Mouse (Mus musculus): ENCODE measurements around the gene Nyx. TPM values are rescaled to one million over a fixed set of nuclear protein-coding genes. Genes with fewer than 3 reads are reported as not detected.
A peak's percentile ranks its signal among the peaks of the same experiment; 100 is the strongest.

Gene Nyx
- polyA plus RNA-seq, 1 experiment: 0.40 TPM

DNA sequence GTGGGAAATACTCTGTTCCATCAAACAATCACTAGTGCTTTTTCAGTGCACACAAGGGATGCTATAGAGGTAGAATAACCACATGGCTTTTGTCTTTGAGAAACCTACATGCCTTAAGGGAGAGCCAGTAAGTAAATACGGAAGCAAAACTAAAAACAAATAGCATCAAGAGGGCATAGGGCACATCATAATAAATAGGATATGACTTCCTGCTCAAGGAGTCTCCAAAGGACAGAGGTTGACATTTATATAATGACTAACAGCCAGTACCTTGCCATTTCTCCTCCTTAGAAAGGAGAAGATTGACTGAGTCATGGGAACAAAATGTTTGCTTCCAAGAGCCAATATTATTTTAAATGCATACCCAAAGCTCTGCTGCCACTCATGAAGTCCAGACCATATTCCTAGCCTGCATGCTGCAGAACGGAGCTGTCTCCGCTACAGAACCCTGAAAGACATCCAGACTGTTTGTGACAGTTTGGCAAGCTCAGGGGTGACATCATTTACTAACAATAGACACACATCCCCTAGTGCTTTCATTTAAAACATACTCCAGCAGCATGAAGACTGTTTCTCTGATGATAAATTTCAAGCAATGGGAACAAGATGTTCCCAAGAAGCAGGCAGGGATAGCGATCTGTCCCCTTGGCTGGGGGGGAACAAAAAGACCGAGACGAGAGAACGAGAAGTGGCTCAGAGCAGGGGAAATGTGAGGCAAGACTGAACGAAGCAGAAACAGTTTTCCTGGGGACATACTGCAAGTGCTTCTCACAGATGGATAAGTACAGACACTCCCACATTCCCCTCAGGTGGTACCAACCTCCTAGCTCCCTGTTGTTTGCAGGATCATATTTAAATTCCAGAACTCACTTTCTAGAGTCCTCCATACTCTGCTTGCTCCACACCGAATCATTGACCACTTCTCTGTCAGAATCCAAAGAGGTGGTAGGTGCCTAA, 3.5 kb downstream of the Nyx start:
- no peak overlapping the region for H3K4me3 ChIP-seq (ENCODE audit: insufficient read depth, low read length)
- TF ChIP-seq CTCF (IDR thresholded peaks at IDR 0.05; ENCODE audit: extremely low read depth, insufficient read depth, low read length): no peak
- no peak for TF ChIP-seq POLR2A (IDR thresholded peaks at IDR 0.05; ENCODE audit: extremely low read depth, insufficient read depth, low read length)
- peak overlapping the region; percentile 37 for H3K27ac ChIP-seq (ENCODE audit: insufficient read depth, low read length)
- no peaks in the 10 kb centered on the region; the same call in none of the 2 replicates for H3K4me1 ChIP-seq (ENCODE audit: control insufficient read depth, insufficient read depth, low read length)

DNA sequence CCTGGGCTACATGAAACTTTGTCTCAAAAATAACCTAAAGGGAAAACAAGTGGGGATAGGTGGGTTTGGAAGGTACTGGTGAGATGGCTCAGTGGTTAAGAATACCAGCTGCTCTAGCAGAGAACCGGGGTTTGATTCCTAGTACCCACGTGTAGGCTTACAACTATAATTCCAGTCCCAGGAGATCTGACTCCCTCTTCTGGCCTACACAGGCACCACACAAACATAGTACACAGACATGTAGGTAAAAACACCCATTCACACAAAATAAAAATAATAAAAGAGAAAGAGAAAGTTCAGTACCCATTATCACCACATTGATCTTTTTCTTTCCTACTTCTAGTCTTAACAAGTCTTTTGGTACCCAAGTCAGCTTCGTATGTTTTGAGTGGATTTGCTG, 6.0 kb downstream of the Nyx start:
- Histone ChIP-seq H3K27ac (ENCODE audit: insufficient read depth, low read length) (no peak overlapping the region), H3K4me1 (ENCODE audit: control insufficient read depth, insufficient read depth, low read length) (no peaks in the 10 kb centered on the region; the same call in none of the 2 replicates), H3K4me3 (ENCODE audit: insufficient read depth, low read length) (no peak overlapping the region)
- no peak for TF ChIP-seq POLR2A (IDR thresholded peaks at IDR 0.05; ENCODE audit: extremely low read depth, insufficient read depth, low read length)
- no peak for TF ChIP-seq CTCF (IDR thresholded peaks at IDR 0.05; ENCODE audit: extremely low read depth, insufficient read depth, low read length)

DNA sequence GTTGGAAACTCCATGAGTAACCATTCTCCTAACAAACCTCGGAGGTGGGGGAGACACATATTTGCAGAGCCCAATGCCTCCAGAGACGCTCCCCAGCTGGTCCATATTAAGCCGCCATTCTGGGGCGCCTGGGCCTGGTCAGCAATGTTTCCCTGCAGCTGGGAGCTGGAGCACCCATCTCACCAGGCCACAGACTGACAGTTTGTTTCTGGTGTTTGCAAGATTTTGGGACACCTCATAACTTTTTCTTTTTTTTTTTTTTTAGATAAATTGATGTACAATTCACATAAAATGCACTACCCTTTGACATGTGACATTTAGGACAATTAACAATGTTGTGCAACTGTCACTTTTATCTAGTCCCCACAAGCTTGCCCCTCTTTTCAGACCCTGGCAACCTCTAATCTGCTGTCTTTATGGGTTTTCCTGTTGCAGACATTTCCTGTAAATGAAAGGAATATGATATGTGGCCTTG, 6.9 kb downstream of the Nyx start:
- no peak overlapping the region for H3K27ac ChIP-seq (ENCODE audit: insufficient read depth, low read length)
- H3K4me1 ChIP-seq (ENCODE audit: control insufficient read depth, insufficient read depth, low read length): no peaks in the 10 kb centered on the region; the same call in none of the 2 replicates
- TF ChIP-seq CTCF (IDR thresholded peaks at IDR 0.05; ENCODE audit: extremely low read depth, insufficient read depth, low read length) (no peak), POLR2A (IDR thresholded peaks at IDR 0.05; ENCODE audit: extremely low read depth, insufficient read depth, low read length) (no peak)
- H3K4me3 ChIP-seq (ENCODE audit: insufficient read depth, low read length): no peak overlapping the region

DNA sequence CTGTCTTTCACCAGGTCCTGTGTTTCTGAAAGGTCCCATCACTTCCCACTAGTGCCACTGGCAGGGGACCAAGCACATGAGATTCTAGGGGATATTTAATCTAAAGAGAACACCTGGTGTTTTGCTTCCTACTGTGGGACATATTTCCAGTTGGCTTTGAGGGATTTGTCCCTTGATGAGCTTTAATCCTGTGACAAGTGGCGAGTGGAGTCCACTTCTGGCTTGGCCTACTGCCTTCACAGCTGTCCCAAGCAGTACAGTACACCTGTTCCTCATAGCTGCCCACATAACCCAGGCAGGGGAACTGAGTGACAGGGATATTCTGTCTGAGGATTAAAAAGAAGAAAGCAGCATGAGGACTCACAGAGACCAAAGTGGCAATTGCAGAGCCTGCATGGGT, 9.5 kb downstream of the Nyx start:
- TF ChIP-seq CTCF (IDR thresholded peaks at IDR 0.05; ENCODE audit: extremely low read depth, insufficient read depth, low read length): no peak
- no peak for TF ChIP-seq POLR2A (IDR thresholded peaks at IDR 0.05; ENCODE audit: extremely low read depth, insufficient read depth, low read length)
- Histone ChIP-seq H3K4me3 (ENCODE audit: insufficient read depth, low read length) (no peak overlapping the region), H3K27ac (ENCODE audit: insufficient read depth, low read length) (no peak overlapping the region), H3K4me1 (ENCODE audit: control insufficient read depth, insufficient read depth, low read length) (no peaks in the 10 kb centered on the region)

DNA sequence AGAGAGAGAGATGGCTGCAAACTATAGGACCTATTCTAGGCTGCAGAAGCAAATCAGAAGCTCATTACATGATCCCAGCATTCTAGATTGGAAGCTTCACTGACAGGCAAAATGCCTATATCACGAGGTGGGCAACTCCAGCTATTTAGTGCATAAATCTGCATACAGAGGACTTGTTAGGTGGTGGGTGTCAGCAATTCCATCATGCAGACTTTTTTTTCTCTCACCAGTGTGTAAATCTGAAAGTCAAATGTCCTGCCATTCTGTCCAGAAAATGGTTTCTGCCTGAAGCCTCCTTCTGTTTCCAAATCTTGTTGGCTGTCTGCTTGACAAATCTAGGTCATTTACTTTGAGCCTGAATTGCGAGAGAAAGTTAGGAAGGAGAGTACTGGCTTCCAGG, 11.7 kb downstream of the Nyx start:
- H3K27ac ChIP-seq (ENCODE audit: insufficient read depth, low read length): no peak overlapping the region
- H3K4me1 ChIP-seq (ENCODE audit: control insufficient read depth, insufficient read depth, low read length): no peaks in the 10 kb centered on the region
- TF ChIP-seq POLR2A (IDR thresholded peaks at IDR 0.05; ENCODE audit: extremely low read depth, insufficient read depth, low read length) (no peak), CTCF (IDR thresholded peaks at IDR 0.05; ENCODE audit: extremely low read depth, insufficient read depth, low read length) (no peak)
- H3K4me3 ChIP-seq (ENCODE audit: insufficient read depth, low read length): no peak overlapping the region

DNA sequence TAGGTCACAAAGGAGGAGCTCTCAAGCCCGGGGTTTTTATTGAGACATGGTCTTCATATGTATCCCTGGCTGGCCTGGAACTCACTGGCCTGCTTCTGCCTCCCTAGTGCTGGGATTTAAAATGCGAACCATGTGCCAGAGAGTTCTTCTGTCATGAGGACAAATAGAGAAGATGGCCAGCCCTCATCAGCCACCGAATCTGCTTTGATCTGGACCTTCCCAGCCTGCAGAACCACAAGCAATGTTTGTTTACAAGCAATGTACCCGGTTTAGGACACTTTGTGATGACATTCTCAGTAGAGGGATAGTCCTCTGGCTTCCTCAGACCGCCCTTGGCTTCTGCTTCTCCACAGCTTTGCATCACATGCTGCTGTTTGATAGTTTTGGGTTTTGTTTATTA, 12.4 kb downstream of the Nyx start:
- Histone ChIP-seq H3K4me1 (ENCODE audit: control insufficient read depth, insufficient read depth, low read length) (no peaks in the 10 kb centered on the region), H3K27ac (ENCODE audit: insufficient read depth, low read length) (no peak overlapping the region), H3K4me3 (ENCODE audit: insufficient read depth, low read length) (no peak overlapping the region)
- TF ChIP-seq CTCF (IDR thresholded peaks at IDR 0.05; ENCODE audit: extremely low read depth, insufficient read depth, low read length) (no peak), POLR2A (IDR thresholded peaks at IDR 0.05; ENCODE audit: extremely low read depth, insufficient read depth, low read length) (no peak)

DNA sequence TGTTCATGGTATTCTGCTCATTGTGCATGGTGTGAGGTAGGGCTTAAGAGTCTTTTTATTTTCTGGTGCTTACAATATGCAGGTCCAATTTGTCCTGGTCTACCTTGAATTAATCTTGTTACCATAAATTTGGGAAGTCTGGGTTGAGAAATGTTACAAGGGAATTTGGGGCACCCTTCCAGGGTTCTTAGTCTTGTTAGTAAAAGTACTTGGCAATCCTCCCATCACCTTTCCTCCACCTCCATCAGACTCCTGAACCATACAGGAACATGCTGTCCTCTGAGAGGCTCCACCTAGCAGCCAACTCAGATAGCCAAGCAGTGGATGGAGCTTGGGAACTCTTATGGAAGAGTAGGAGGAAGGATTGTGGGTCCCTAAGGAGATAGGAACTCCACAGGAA, 13.7 kb downstream of the Nyx start:
- Histone ChIP-seq H3K4me3 (ENCODE audit: insufficient read depth, low read length) (no peak overlapping the region), H3K27ac (ENCODE audit: insufficient read depth, low read length) (no peak overlapping the region), H3K4me1 (ENCODE audit: control insufficient read depth, insufficient read depth, low read length) (no peaks in the 10 kb centered on the region)
- TF ChIP-seq POLR2A (IDR thresholded peaks at IDR 0.05; ENCODE audit: extremely low read depth, insufficient read depth, low read length) (no peak), CTCF (IDR thresholded peaks at IDR 0.05; ENCODE audit: extremely low read depth, insufficient read depth, low read length) (no peak)

DNA sequence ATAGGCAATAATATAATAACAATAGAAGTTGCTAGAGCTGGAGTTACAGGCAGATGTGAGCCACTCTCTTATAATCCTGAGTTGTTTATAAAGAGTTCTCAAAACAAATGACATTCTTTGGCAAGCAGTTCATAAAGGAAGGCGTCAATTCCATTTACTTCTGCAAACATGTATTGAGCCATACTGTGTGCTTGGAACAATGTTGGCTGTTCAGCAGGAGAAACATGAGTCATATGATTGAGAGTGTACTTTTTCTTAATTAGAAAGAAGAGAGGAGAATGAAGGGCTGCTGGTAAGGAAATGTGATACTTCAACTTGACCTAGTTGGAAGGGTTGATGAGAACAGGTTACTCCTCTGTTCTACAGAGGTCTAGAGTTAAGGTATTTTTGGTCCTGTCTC, 16.7 kb downstream of the Nyx start:
- no peak overlapping the region for H3K4me3 ChIP-seq (ENCODE audit: insufficient read depth, low read length)
- H3K27ac ChIP-seq (ENCODE audit: insufficient read depth, low read length): no peak overlapping the region
- no peaks in the 10 kb centered on the region for H3K4me1 ChIP-seq (ENCODE audit: control insufficient read depth, insufficient read depth, low read length)
- no peak for TF ChIP-seq CTCF (IDR thresholded peaks at IDR 0.05; ENCODE audit: extremely low read depth, insufficient read depth, low read length)
- TF ChIP-seq POLR2A (IDR thresholded peaks at IDR 0.05; ENCODE audit: extremely low read depth, insufficient read depth, low read length): no peak

DNA sequence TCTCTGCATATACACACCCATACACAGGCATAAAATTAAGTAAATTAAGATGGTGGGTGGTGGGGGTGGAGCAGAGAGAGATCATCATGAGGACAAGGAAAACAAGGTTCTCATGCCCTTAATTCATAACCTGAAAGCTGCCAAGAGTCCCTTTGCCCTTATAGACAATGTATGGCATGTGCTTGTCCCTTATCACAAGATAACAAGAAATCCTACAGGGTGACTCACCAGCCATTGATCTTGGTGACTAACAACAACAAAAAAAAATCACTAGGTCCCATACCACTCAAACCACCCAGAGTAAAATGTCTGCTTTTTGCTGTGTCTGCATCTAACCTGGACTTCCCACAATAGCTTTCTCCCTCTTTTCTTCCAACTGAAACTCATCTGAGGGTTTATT, 18.5 kb downstream of the Nyx start:
- Histone ChIP-seq H3K4me1 (ENCODE audit: control insufficient read depth, insufficient read depth, low read length) (no peaks in the 10 kb centered on the region), H3K27ac (ENCODE audit: insufficient read depth, low read length) (no peak overlapping the region), H3K4me3 (ENCODE audit: insufficient read depth, low read length) (no peak overlapping the region)
- TF ChIP-seq POLR2A (IDR thresholded peaks at IDR 0.05; ENCODE audit: extremely low read depth, insufficient read depth, low read length): no peak

DNA sequence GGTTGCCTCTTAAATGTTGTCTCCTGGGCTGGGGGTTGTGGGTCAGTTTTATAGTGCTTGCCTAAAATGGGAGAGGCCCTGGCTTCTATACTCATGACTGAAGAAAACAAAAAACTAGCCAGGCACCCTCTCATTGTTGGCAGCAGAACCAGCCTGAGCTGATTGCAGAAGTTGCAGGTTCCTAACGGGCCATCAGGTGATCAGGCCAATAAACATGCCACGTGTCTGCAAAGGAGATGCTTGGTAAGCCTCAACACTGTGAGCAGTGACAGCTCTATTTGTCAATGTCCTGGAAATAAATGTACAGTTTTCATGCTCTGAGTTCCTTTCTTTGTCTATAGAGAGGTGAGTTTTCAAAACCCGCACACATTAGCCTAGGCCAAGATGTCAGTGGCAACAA, 23.1 kb downstream of the Nyx start:
- Histone ChIP-seq H3K27ac (ENCODE audit: insufficient read depth, low read length) (no peak overlapping the region), H3K4me3 (ENCODE audit: insufficient read depth, low read length) (no peak overlapping the region), H3K4me1 (ENCODE audit: control insufficient read depth, insufficient read depth, low read length) (no peaks in the 10 kb centered on the region)
- no peak for TF ChIP-seq CTCF (IDR thresholded peaks at IDR 0.05; ENCODE audit: extremely low read depth, insufficient read depth, low read length)
- TF ChIP-seq POLR2A (IDR thresholded peaks at IDR 0.05; ENCODE audit: extremely low read depth, insufficient read depth, low read length): no peak
